Mouse (Mus musculus) embryonic fibroblast, embryonic 13.5 days (primary cell): Measurements from ENCODE around the gene Gtf2ird1.

Experiments used
- CTCF ChIP-seq: IDR thresholded peaks from 2 replicates; pipeline ENCODE4 v1.5.1; 2011; ENCODE audit warnings: mild to moderate bottlenecking, control low read depth, low read length, moderate library complexity, borderline replicate concordance; ENCODE audit not compliant: insufficient read depth
- POLR2A ChIP-seq: IDR thresholded peaks from 2 replicates; pipeline ENCODE4 v1.6.1; 2011; ENCODE audit warnings: low read depth, mild to moderate bottlenecking, control low read depth, low read length, moderate library complexity

DNA sequence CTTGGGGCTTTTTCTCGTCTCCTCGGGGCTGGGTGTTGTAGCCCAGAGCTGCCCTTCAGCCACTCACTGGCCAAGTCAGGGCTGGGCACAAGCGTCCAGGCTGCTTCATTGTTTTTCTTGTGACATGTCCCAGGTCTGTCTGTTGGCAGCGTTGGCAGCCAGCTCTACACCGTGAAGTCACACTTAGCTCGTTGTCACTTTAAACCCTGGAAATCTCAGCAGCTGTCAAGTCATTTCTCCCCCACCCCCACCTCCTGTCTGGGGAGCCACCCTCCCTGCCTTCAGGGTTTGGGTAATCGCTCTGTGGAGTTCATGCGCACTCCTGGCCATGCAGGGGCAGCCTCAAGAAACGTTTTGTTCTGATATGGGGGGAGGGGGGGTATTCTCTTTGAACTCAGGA lies 60.0 kb downstream of the Gtf2ird1 start:
- TF ChIP-seq POLR2A, result no peak
- TF ChIP-seq CTCF, result no peak
